Mouse (Mus musculus) c-Kit-negative CD71-positive TER-119-positive erythroid progenitor cells, embryonic 14.5 days (primary cell): ENCODE results near the gene Cpn1.

Experiments
- DNase-seq: peaks from one replicate; pipeline ENCODE4 v3.0.0-alpha.2; 2013; ENCODE audit warnings: low read depth, low spot score

Gene Cpn1

DNA sequence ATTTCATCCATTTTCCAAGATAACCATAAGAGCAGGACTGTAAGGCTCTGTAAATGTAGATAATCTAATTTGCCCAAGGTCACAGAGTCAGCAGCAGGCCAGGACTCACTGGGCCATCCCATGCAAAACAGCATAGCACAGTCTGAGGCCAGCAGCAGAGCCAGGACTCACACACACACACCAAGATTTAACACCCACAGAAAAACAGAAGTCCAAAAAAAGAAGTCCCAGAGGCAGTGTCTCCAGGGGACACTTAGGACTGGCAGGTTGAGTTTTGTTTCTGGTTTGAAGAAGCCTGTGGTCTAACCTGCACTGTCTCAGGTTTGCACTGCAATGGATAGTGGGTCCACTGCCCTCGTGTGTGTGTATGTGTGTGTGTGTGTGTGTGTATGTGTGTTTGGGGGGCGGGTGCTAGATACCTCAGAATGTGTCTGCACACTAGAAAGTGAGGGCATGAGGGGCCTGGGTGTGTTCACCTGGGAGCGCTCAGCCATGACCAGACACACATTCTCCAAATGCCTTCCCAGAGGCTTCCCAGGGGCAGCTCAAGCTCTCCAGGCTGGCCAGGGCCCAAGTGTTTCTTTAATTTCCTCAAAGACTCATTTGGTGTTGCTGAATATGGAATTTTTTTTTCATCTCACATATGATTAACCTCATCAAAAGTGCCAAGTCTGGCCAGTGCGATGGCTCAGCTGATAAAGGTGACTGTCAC is 73.4 kb downstream of the Cpn1 start:
- DNase-seq, result no peak

DNA sequence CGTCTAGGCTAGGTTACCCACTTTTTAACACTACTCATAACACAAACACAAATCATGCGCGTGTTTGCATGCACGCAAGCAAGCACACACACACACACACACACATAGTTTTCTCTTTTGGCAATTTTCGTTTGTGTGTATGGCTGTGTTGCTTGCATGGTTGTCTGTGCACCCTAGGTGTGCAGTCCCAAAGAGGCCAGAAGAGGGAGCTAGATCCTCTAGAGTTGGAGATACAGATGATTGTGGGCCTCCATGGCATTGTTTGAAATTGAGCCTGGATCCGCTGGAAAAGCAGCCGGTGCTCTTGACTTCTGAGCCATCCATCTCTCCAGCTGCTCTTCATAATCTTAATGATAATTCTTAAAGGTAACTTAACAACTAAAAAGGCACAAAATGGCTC is 79.9 kb downstream of the Cpn1 start:
- no peak for DNase-seq
